Mouse (Mus musculus) liver, embryonic 14.5 days (tissue): ENCODE measurements around the gene Ccdc40. TPM values are rescaled to one million over a fixed set of nuclear protein-coding genes. Genes with fewer than 3 reads are reported as not detected.

Experiments used
- ATAC-seq: fragments of 200-750 bp; cut with Nextera tagmentation; 2 replicates; pipeline ENCODE4 v1.8.0; 2017; ENCODE audit warnings: moderate number of reproducible peaks, mild to moderate bottlenecking, moderate library complexity; ENCODE audit not compliant: insufficient read depth
- DNase-seq, 3 experiments: peaks; one replicate each; pipeline ENCODE4 v3.0.0-alpha.2; 2012 to 2013; ENCODE audit warnings: low read depth in 3 of 3, low spot score in 3 of 3
- H3K27ac ChIP-seq: fragments of 300-500 bp; sonication (generic); 2 replicates; pipeline ENCODE4 v1.5.1; 2014; ENCODE audit warnings: moderate library complexity, mild to moderate bottlenecking, control low read depth, inconsistent platforms
- H3K27me3 ChIP-seq: fragments of 300-500 bp; sonication (generic); 2 replicates; pipeline ENCODE4 v1.6.1; 2014; ENCODE audit warnings: mild to moderate bottlenecking, low read length, moderate library complexity; ENCODE audit not compliant: control insufficient read depth, insufficient read depth
- H3K36me3 ChIP-seq: fragments of 300-500 bp; sonication (generic); replicated peaks from 2 replicates; pipeline ENCODE4 v1.6.1; 2014; ENCODE audit warnings: low read depth; ENCODE audit not compliant: control insufficient read depth, insufficient read depth
- H3K4me1 ChIP-seq, 2 experiments: fragments of 200-500 bp in 1 of 2; fragments of 300-500 bp in 1 of 2; sonication (generic) in 1 of 2; replicated peaks; 2 replicates each; pipeline ENCODE4 v1.6.1; 2012 to 2014; ENCODE audit warnings: antibody characterized with exemption in 1 of 2, inconsistent platforms in 1 of 2, low read length in 1 of 2; ENCODE audit not compliant: control insufficient read depth in 2 of 2, insufficient read depth in 2 of 2
- H3K4me2 ChIP-seq: fragments of 300-500 bp; sonication (generic); 2 replicates; pipeline ENCODE4 v1.6.1; 2014; ENCODE audit warnings: low read depth, mild to moderate bottlenecking, control low read depth, moderate library complexity
- H3K4me3 ChIP-seq, 2 experiments: fragments of 200-500 bp in 1 of 2; fragments of 300-500 bp in 1 of 2; sonication (generic) in 1 of 2; 2 replicates each; pipeline ENCODE4 v1.5.1; 2012 to 2014; ENCODE audit warnings: low read depth in 2 of 2, low read length in 2 of 2, mild to moderate bottlenecking in 2 of 2, control low read depth in 1 of 2, inconsistent platforms in 1 of 2, moderate library complexity in 1 of 2; ENCODE audit not compliant: insufficient read depth in 1 of 2
- H3K9ac ChIP-seq: fragments of 300-500 bp; sonication (generic); replicated peaks from 2 replicates; pipeline ENCODE4 v1.6.1; 2014; ENCODE audit warnings: mild to moderate bottlenecking, control low read depth, moderate library complexity
- H3K9me3 ChIP-seq: fragments of 300-500 bp; sonication (generic); 2 replicates; pipeline ENCODE4 v1.6.1; 2016; ENCODE audit warnings: low read length, mixed read lengths; ENCODE audit not compliant: control insufficient read depth
- CTCF ChIP-seq: IDR thresholded peaks from 2 replicates; pipeline ENCODE4 v1.5.1; 2016; ENCODE audit warnings: antibody characterized with exemption, low read depth, control low read depth
- EP300 ChIP-seq: IDR thresholded peaks from 2 replicates; pipeline ENCODE4 v1.6.1; 2016; ENCODE audit warnings: antibody characterized with exemption, low read depth
- WGBS: fragments of 180-500 bp; shearing (Covaris S2); extraction: QIAGEN DNeasy Blood & Tissue Kit; methylation state at CpG from one replicate; pipeline ENCODE4 v1.1.7; 2014; ENCODE audit not compliant: insufficient replicate concordance; 5-methylcytosine and 5-hydroxymethylcytosine counted together
- polyA plus RNA-seq, 2 experiments: library from polyadenylated mRNA; depleted of rRNA in 1 of 2; stranded (reverse) in 1 of 2; unstranded in 1 of 2; fragments of >200 nt; fragmentation: Nextera tagmentation in 1 of 2; extraction: Ambion mirVana in 1 of 2; gene quantifications; 2 replicates each; pipeline versions ENCODE4 v1.2.1 to v1.2.3; 2012 to 2014

Gene Ccdc40
- polyA plus RNA-seq, 2 experiments, result 0.42 to 0.59 TPM

DNA sequence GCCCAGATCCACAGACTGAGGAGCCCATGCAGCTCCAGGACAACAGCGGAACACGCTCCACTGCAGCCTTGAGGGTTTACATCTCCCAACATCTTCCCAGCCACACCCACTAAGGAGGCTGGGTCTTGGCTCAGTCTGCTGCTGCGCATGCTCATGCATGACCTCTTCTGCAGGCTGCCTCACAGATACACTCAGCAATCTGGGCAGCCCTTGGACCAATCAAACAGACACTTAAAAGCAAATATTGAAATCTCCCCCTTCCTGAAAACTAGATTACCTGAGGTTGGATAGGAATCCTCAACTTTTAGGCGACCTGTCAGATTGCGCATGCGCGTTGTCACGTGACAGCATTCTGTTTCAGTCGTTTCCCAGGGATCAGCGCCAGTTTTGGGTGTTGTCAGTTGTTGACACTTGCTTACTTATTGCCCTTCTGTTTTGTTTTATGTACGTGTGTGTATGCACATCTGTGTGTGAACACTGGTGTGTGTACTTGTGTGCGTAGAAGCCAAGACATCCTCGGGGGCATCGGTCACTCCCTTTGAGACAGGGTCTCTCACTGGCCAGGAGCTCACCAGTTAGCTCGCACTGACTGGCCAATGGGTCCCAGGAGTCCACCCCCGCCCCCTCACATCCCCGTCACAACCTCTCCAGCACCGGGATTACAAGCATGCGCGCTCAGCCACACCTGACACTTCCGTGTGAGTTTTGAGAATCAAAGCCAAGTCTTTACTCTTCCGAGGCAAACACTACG is 30.4 kb downstream of the Ccdc40 start:
- H3K4me2 ChIP-seq, result peak overlapping the region; percentile 53
- peak overlapping the region; percentile 24 to 46 for H3K4me3 ChIP-seq
- H3K27me3 ChIP-seq, result no peaks in the 10 kb centered on the region
- peak overlapping the region; percentile 28; the same call in 1 of the 2 replicates for H3K9ac ChIP-seq
- WGBS, result 57% methylated on average over 23 of the region's 23 CpGs
- H3K4me1 ChIP-seq, result 0 out of 4 replicates have a peak, but pooled peaks cover 0 to 2% of the 10 kb centered on the region in 2 experiments
- ATAC-seq (peak; percentile 68), DNase-seq (peak in 2 of 3 experiments; percentile 43 to 49)
- H3K36me3 ChIP-seq, result no peaks in the 10 kb centered on the region
- TF ChIP-seq CTCF, result no peak
- no peak for TF ChIP-seq EP300
- no peaks in the 10 kb centered on the region for H3K9me3 ChIP-seq
- no peak overlapping the region for H3K27ac ChIP-seq

DNA sequence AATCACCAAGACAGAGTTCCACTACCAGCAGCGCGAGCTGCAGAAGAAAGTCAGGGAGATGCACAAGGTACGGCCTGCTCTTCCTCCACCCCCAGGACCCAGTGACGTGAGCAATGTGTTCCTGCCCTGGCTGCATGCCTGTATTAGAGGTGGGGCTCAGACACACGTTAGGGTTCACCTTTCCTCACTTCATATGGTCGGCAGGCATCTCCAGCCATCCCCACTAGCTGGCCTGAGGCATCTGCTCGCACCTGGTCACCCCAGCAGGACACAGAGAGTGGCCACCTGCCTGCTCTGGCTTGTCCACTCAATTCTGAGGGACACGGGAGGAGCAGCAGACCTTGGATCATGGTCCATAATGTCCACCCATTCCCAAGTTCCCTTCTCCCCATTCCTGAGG is 31.6 kb downstream of the Ccdc40 start:
- Histone ChIP-seq H3K27ac (no peak overlapping the region), H3K4me2 (no peak overlapping the region), H3K27me3 (no peaks in the 10 kb centered on the region), H3K36me3 (no peaks in the 10 kb centered on the region), H3K4me1 (0 out of 4 replicates have a peak, but pooled peaks cover 0 to 2% of the 10 kb centered on the region in 2 experiments), H3K4me3 (no peak overlapping the region), H3K9me3 (no peaks in the 10 kb centered on the region), H3K9ac (no peak overlapping the region)
- DNase-seq (no peak), ATAC-seq (no peak)
- 68% methylated on average over 8 of the region's 8 CpGs for WGBS
- TF ChIP-seq CTCF, result no peak
- no peak for TF ChIP-seq EP300

DNA sequence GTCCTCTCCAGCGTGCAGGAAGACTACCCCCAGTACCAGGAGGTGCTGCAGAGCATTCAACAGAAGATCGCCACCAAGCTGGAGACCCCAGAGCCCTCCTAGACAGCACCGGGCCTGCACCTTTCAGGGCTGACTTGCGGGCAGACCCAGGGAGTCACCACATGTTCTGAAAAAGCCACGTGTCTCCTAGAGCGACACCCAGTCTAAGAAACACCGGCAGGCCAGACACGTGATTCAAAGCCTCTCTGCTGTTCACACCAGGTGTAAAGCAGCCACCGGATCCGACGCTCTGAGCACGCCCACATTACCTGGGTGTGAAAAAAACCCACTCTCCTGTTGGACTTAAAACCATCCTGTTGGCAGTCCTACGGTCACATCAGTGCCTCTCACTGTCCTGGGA is 36.0 kb downstream of the Ccdc40 start:
- Histone ChIP-seq H3K36me3 (no peaks in the 10 kb centered on the region), H3K4me3 (no peak overlapping the region), H3K27me3 (no peaks in the 10 kb centered on the region), H3K4me1 (peaks cover 0 to 11% of the 10 kb centered on the region in 2 experiments; a peak in 2 of 4 replicates), H3K4me2 (no peak overlapping the region), H3K27ac (no peak overlapping the region), H3K9me3 (no peaks in the 10 kb centered on the region), H3K9ac (no peak overlapping the region)
- no peak for ATAC-seq
- DNase-seq, result no peak
- no peak for TF ChIP-seq EP300
- TF ChIP-seq CTCF, result no peak
- 73% methylated on average over 13 of the region's 13 CpGs for WGBS

DNA sequence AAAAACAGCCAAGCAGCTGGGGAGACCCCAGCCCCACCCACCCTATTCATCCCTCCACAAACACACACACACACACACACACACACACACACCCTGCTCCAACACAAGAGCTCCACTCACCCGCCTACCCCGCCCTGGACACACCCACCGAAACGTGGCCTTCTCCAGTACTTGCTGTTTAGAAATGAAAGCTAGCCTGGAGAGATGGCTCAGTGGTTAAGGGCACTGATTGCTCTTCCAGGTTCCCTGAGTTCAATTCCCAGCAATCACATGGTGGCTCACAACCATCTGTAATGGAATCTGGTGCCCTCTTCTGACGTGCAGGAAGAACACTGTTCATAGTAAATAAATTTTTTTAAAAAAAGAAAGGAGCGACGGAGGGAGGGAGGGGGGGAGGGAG is 37.4 kb downstream of the Ccdc40 start:
- ATAC-seq, result no peak
- Histone ChIP-seq H3K4me3 (no peak overlapping the region), H3K4me2 (no peak overlapping the region), H3K9me3 (no peaks in the 10 kb centered on the region), H3K27me3 (no peaks in the 10 kb centered on the region), H3K9ac (no peak overlapping the region), H3K27ac (no peak overlapping the region), H3K36me3 (no peaks in the 10 kb centered on the region), H3K4me1 (peaks cover 0 to 11% of the 10 kb centered on the region in 2 experiments; a peak in 2 of 4 replicates)
- WGBS, result 49% methylated on average over 7 of the region's 7 CpGs
- no peak for TF ChIP-seq CTCF
- TF ChIP-seq EP300, result no peak
- no peak for DNase-seq

DNA sequence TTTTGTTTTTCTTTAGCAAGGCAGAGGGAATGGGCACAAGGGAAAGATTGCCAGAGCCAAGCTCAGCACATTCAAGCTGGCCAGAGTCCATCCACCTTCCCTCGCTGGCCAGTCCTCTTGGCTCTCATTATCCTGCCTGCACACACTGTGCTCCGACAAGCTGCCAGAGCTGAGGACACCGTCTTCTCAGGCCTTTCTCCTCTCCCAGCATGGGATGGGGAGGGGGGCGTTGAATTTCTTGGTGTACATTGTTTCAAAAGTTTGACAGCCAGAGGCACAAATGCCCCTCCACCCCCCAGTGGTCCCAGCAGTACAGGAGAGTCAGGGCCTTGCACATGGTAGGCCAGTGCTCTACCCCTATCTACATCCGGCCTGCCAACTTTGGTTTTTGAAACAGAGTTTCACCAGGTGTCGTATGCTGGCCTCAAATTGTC is 38.9 kb downstream of the Ccdc40 start:
- Histone ChIP-seq H3K36me3 (no peaks in the 10 kb centered on the region), H3K9me3 (no peaks in the 10 kb centered on the region), H3K4me2 (peak overlapping the region; percentile 65), H3K27me3 (no peaks in the 10 kb centered on the region), H3K9ac (no peak overlapping the region), H3K4me1 (peaks cover 0 to 11% of the 10 kb centered on the region in 2 experiments; a peak in 2 of 4 replicates), H3K27ac (no peak overlapping the region), H3K4me3 (no peak overlapping the region; a peak in 1 of 4 replicates)
- ATAC-seq (peak; percentile 29; the same call in 1 of the 2 replicates), DNase-seq (no peak)
- 46% methylated on average over 6 of the region's 6 CpGs for WGBS
- TF ChIP-seq CTCF (no peak), EP300 (no peak)
